Mouse (Mus musculus): ENCODE measurements at regions not wholly inside any gene's neighbourhood (a gene's known extent, or its start where the extent isn't known, plus 50 kb on each side); places are given as distances from the start of the nearest gene placed in this dataset.

DNA sequence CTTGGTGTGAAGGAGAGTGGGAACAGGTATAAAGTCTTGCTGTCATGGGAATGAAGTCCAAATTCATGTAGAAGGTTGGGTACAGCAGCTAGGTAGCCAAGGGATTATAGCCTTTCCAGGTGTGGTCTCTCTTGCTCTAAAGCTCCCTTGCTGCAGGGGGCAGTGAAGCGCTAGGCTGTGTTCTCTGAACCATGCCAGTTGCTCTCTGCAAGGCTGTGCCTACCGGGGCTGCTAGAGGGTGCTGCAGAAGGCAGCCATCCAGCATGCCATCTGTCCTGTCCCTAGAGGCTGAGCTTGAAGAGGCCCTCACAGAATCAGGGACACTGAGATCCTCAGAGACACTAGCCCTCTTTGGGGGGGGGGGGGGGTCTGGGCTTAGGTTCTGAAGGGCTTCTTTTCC, 50.6 kb upstream of the Shank2 start:
- H3K4me1 ChIP-seq (ENCODE audit: control insufficient read depth, insufficient read depth, low read length): no peaks in the 10 kb centered on the region
- H3K27me3 ChIP-seq (ENCODE audit: control insufficient read depth, insufficient read depth, low read length, poor library complexity, severe bottlenecking): no peaks in the 10 kb centered on the region
- no peak overlapping the region for H3K9ac ChIP-seq (ENCODE audit: low read depth, poor library complexity, severe bottlenecking)
- H3K4me3 ChIP-seq (ENCODE audit: low read depth, low read length): no peak overlapping the region
- TF ChIP-seq EP300 (IDR thresholded peaks at IDR 0.05; ENCODE audit: insufficient read depth, low read depth, low read length) (no peak), POLR2A (IDR thresholded peaks at IDR 0.05; ENCODE audit: insufficient read depth, low read length) (no peak), CTCF (IDR thresholded peaks at IDR 0.05; ENCODE audit: low read depth, low read length) (peak; percentile 27)
- peaks cover 3% of the 10 kb centered on the region; the same call in 1 of the 2 replicates for H3K9me3 ChIP-seq (replicated peaks; ENCODE audit: control insufficient read depth, insufficient read depth, low read length, poor library complexity, severe bottlenecking)
- H3K36me3 ChIP-seq (ENCODE audit: control insufficient read depth, insufficient read depth, low read length, poor library complexity, severe bottlenecking): no peaks in the 10 kb centered on the region
- H3K27ac ChIP-seq (ENCODE audit: insufficient read depth, low read length): no peak overlapping the region

Data from ES-Bruce4 (cell line).